Mouse (Mus musculus) lung, embryonic 14.5 days (tissue): ENCODE results near the gene Plekha6. TPM values are rescaled to one million over a fixed set of nuclear protein-coding genes. Genes with fewer than 3 reads are reported as not detected.
A peak's percentile ranks its signal among the peaks of the same experiment; 100 is the strongest.

Experiments used
- ATAC-seq: fragments of 200-750 bp; cut with Nextera tagmentation; 2 replicates; pipeline ENCODE4 v1.8.0; 2017; ENCODE audit warnings: mild to moderate bottlenecking, moderate TSS enrichment, moderate library complexity; ENCODE audit not compliant: insufficient read depth
- DNase-seq: peaks from one replicate; pipeline ENCODE4 v3.0.0-alpha.2; 2015
- H3K27ac ChIP-seq: fragments of 300-500 bp; sonication (generic); 2 replicates; pipeline ENCODE4 v1.5.1; 2014; ENCODE audit warnings: low read depth, mild to moderate bottlenecking, moderate library complexity
- H3K27me3 ChIP-seq: fragments of 300-500 bp; sonication (generic); 2 replicates; pipeline ENCODE4 v1.6.1; 2014; ENCODE audit warnings: low read length, control low read depth; ENCODE audit not compliant: insufficient read depth
- H3K36me3 ChIP-seq: fragments of 300-500 bp; sonication (generic); 2 replicates; pipeline ENCODE4 v1.6.1; 2014; ENCODE audit warnings: control low read depth; ENCODE audit not compliant: insufficient read depth
- H3K4me1 ChIP-seq: fragments of 300-500 bp; sonication (generic); 2 replicates; pipeline ENCODE4 v1.6.1; 2014; ENCODE audit warnings: antibody characterized with exemption, control low read depth; ENCODE audit not compliant: insufficient read depth
- H3K4me2 ChIP-seq: fragments of 300-500 bp; sonication (generic); 2 replicates; pipeline ENCODE4 v1.6.1; 2014; ENCODE audit warnings: mild to moderate bottlenecking
- H3K4me3 ChIP-seq: fragments of 300-500 bp; sonication (generic); 2 replicates; pipeline ENCODE4 v1.5.1; 2014; ENCODE audit warnings: low read depth, low read length
- H3K9ac ChIP-seq: fragments of 300-500 bp; sonication (generic); 2 replicates; pipeline ENCODE4 v1.6.1; 2014
- H3K9me3 ChIP-seq: fragments of 300-500 bp; sonication (generic); 2 replicates; pipeline ENCODE4 v1.6.1; 2016; ENCODE audit warnings: low read depth, low read length, control low read depth
- CTCF ChIP-seq: IDR thresholded peaks from 2 replicates; pipeline ENCODE4 v1.5.1; 2016; ENCODE audit warnings: antibody characterized with exemption, low read depth
- WGBS: fragments of 180-500 bp; shearing (Covaris S2); extraction: QIAGEN DNeasy Blood & Tissue Kit; methylation state at CpG from one replicate; pipeline ENCODE4 v1.1.7; 2014; 5-methylcytosine and 5-hydroxymethylcytosine counted together
- polyA plus RNA-seq: library from polyadenylated mRNA; unstranded; fragments of >200 nt; fragmentation: Nextera tagmentation; extraction: Ambion mirVana; gene quantifications from 2 replicates; pipeline ENCODE4 v1.2.1, GENCODE M21; 2014

The Plekha6 gene
- 6.7 and 10.2 TPM in 2 replicates for polyA plus RNA-seq

DNA sequence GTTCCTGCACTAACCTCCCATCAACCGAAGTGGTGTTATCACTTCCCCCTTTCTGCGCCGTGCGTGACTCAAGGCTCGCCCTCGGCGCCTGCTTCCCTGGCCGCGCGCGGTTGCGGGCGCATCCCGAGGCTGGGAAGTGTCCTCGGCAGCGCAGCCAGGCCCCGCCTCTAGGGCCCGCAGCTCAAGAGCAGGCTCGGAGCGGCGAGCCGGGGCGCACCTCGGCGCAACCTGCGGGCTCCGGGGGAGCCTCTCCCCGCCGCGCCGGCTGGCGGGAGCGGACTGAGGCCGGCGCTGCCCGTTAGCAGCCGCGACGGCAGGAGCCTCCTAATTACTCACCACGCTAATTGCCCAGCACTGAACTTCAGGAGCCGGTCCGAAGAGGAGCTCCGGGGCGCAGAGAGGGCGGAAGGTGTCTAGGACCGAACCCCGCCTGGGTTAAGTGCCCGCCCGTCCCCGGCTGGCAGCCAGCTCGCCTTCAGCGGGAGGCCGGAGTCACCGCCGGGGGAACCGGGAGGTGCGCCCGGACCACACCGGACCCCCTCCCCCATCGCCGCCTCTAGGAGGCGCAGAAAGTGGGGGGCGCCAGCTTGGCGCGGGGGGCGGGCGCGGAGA, at the start of gene Plekha6:
Plekha6 (plus strand) TSS at position 391 of the 612 bp plus-strand sequence.
- TF ChIP-seq CTCF, result peak; percentile 7; the same call in 1 of the 2 replicates
- H3K9ac ChIP-seq, result peak within 1 kb of the TSS; percentile 47
- H3K27me3 ChIP-seq, result peaks cover 60% of the 10 kb centered on the region
- H3K4me2 ChIP-seq, result peak within 1 kb of the TSS; percentile 99
- no peak within 1 kb of the TSS for H3K27ac ChIP-seq
- no peaks in the 10 kb centered on the region for H3K9me3 ChIP-seq
- ATAC-seq (no peak), DNase-seq (peak; percentile 59)
- 0 out of 2 replicates have a peak, but pooled peaks cover 4% of the 10 kb centered on the region for H3K4me1 ChIP-seq
- no peaks in the 10 kb centered on the region for H3K36me3 ChIP-seq
- peak within 1 kb of the TSS; percentile 53 for H3K4me3 ChIP-seq
- WGBS, result under 1% methylated on average over 68 of the region's 68 CpGs

- no peaks in the 10 kb centered on the region for H3K27me3 ChIP-seq
- 84% methylated on average over 4 of the region's 4 CpGs for WGBS
- H3K9me3 ChIP-seq, result no peaks in the 10 kb centered on the region; the same call in 1 of the 2 replicates
- no peak overlapping the region for H3K9ac ChIP-seq
- H3K36me3 ChIP-seq, result no peaks in the 10 kb centered on the region
- ATAC-seq (no peak), DNase-seq (no peak)
- TF ChIP-seq CTCF, result peak; percentile 9; the same call in 1 of the 2 replicates
- H3K4me1 ChIP-seq, result no peaks in the 10 kb centered on the region
- H3K4me3 ChIP-seq, result no peak overlapping the region
- no peak overlapping the region for H3K4me2 ChIP-seq
- no peak overlapping the region for H3K27ac ChIP-seq
These were observed 47.9 kb upstream of the Plekha6 start for GRCm38 (mm10) chr1:133116108-133116507.

DNA sequence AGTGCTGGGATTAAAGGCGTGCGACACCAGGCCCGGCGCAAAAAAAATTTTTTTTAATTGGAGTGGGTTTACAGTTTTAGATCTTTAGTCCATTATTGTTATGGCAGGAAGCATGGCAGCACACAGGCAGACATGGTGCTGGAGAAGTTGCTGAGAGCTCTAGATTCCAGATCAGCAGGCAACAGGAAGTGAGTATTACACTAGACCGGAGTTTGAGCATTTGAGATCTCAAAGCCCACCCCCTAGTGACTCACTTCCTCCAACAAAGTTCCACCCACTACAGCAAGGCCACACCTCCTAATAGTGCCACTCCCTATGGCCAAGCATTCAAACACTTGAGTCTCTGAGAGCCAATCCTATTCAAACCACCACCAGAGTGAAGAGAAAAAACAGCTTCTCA, 45.9 kb upstream of the Plekha6 start:
- Histone ChIP-seq H3K4me1 (no peaks in the 10 kb centered on the region), H3K4me2 (no peak overlapping the region), H3K27ac (no peak overlapping the region), H3K4me3 (no peak overlapping the region), H3K9ac (no peak overlapping the region), H3K9me3 (no peaks in the 10 kb centered on the region; the same call in 1 of the 2 replicates), H3K27me3 (no peaks in the 10 kb centered on the region), H3K36me3 (no peaks in the 10 kb centered on the region)
- WGBS, result 93% methylated on average over 5 of the region's 5 CpGs
- peak; percentile 49 for DNase-seq
- peak; percentile 48; the same call in 1 of the 2 replicates for ATAC-seq
- no peak for TF ChIP-seq CTCF

DNA sequence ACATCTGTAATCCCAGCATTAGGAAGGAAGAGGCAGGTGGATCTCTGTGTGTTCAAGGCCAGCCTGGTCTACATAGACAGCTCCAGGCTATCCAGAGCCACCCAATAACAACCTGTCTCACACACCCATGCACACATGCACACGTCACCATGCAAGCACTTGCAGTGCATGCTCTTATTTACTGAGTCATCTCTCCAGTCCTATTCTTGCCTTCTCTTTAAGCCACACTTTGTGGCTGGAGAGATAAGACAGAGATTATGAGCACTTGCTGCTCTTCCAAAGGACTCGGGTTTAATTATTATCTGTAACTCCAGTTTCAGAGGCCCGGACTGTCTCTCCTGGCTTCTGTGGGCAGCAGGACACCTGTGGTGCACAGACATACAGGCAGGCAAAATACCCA, 45.2 kb upstream of the Plekha6 start:
- ATAC-seq (no peak), DNase-seq (no peak)
- no peak overlapping the region for H3K27ac ChIP-seq
- no peaks in the 10 kb centered on the region; the same call in 1 of the 2 replicates for H3K9me3 ChIP-seq
- H3K4me2 ChIP-seq, result no peak overlapping the region
- WGBS, result 59% methylated on average over 3 of the region's 3 CpGs
- H3K4me3 ChIP-seq, result no peak overlapping the region
- H3K4me1 ChIP-seq, result no peaks in the 10 kb centered on the region
- no peak overlapping the region for H3K9ac ChIP-seq
- H3K27me3 ChIP-seq, result no peaks in the 10 kb centered on the region
- H3K36me3 ChIP-seq, result no peaks in the 10 kb centered on the region
- no peak for TF ChIP-seq CTCF

- Histone ChIP-seq H3K4me3 (no peak overlapping the region), H3K9me3 (no peaks in the 10 kb centered on the region), H3K4me1 (no peaks in the 10 kb centered on the region), H3K4me2 (no peak overlapping the region), H3K27me3 (no peaks in the 10 kb centered on the region), H3K9ac (no peak overlapping the region; the same call in 1 of the 2 replicates), H3K36me3 (no peaks in the 10 kb centered on the region), H3K27ac (peak overlapping the region; percentile 48; the same call in 1 of the 2 replicates)
- TF ChIP-seq CTCF, result peak; percentile 13; the same call in 1 of the 2 replicates
- DNase-seq (peak; percentile 83), ATAC-seq (peak; percentile 32; the same call in 1 of the 2 replicates)
- 21% methylated on average over 7 of the region's 7 CpGs for WGBS
These were observed 43.9 kb upstream of the Plekha6 start for GRCm38 (mm10) chr1:133119931-133120712.

GRCm38 (mm10) chr1:133121246-133121645, 42.8 kb upstream of the Plekha6 start:
- no peak overlapping the region for H3K27ac ChIP-seq
- no peaks in the 10 kb centered on the region for H3K36me3 ChIP-seq
- H3K9me3 ChIP-seq, result no peaks in the 10 kb centered on the region
- TF ChIP-seq CTCF, result no peak
- H3K4me2 ChIP-seq, result no peak overlapping the region
- ATAC-seq, result no peak
- WGBS, result 46% methylated on average over 6 of the region's 6 CpGs
- DNase-seq, result no peak
- H3K4me1 ChIP-seq, result no peaks in the 10 kb centered on the region
- H3K9ac ChIP-seq, result no peak overlapping the region
- no peaks in the 10 kb centered on the region for H3K27me3 ChIP-seq
- no peak overlapping the region for H3K4me3 ChIP-seq

DNA sequence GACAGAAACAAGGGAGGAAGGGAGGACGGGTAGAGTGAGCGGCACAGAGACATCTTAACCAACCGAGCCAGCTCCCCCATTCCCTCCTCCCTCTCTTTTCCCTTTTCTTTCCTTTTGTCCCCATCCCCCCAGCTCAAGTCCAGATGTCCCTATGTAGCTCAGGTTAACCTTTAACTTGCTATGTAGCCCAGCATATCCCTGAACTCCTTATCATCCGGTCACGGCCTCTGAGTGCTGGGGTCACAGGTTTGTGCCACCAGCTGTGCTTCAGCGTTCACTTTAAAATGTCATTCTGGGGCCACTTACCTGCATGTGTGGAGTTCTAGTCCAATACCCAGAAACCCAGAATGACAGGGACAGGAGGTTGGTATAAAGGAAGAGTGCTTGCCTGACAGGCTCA, 39.9 kb upstream of the Plekha6 start:
- H3K27ac ChIP-seq, result no peak overlapping the region
- no peak for DNase-seq
- H3K4me2 ChIP-seq, result no peak overlapping the region
- no peak overlapping the region for H3K4me3 ChIP-seq
- no peaks in the 10 kb centered on the region for H3K27me3 ChIP-seq
- WGBS, result 62% methylated on average over 6 of the region's 6 CpGs
- H3K9ac ChIP-seq, result no peak overlapping the region
- no peak for ATAC-seq
- H3K4me1 ChIP-seq, result no peaks in the 10 kb centered on the region
- H3K36me3 ChIP-seq, result no peaks in the 10 kb centered on the region
- H3K9me3 ChIP-seq, result no peaks in the 10 kb centered on the region
- no peak for TF ChIP-seq CTCF
